8 mouse cellular contexts compared by ENCODE assay signal in the genomic region with DNA sequence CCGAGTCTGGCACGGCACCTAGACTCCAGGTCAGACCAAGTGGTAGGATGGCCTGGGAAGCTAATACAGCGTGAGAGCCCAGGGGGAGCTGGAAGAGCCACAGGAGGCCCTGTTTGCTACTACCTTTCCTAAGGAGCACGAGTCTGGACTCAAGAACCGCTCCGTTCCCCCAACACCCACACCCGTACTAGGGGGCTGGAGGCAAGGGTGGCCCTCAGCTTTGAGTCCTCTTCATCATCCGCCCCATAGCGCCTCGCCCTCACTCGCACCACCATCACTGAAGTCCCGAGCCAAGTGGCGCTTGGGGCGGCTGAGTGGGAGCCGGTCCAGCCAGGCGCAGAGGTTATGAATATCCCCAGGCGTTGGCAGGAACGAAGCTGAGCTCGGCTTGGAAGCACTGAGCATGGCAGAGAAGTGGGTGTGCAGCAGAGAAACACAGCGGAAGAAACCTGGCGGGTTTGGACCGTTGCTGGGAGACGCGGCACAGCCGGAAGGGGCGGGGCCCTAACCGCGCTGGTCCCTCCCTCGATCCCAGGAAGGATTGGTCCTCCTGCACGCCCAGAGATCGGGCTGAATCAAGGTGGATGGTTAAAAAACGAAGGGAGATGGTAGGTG. TPM values are rescaled to one million over a fixed set of nuclear protein-coding genes. Genes with fewer than 3 reads are reported as not detected.
A peak's percentile ranks its signal among the peaks of the same experiment; 100 is the strongest.
DNase-seq lines count a peak whose midpoint lies in the region; ATAC-seq lines count a peak whose summit lies in the region.

A gene (minus strand): TSS at position 478 of the 615 bp plus-strand sequence.

- H3K27ac ChIP-seq in embryonic facial prominence, embryonic 10.5 days (replicated peaks) = peak within 1 kb of the TSS; percentile 82
- no peak within 1 kb of the TSS for H3K27ac ChIP-seq in intestine, embryonic 15.5 days

- H3K4me2 ChIP-seq in intestine, embryonic 15.5 days (replicated peaks) = peak within 1 kb of the TSS; percentile 93

- WGBS in embryonic facial prominence, embryonic 10.5 days = 5% methylated on average over 32 of the region's 32 CpGs
- WGBS in intestine, embryonic 15.5 days = 5% methylated on average over 32 of the region's 32 CpGs

- peak; percentile 93 for DNase-seq in adrenal gland, postnatal 10 days
- peak; percentile 90 for DNase-seq in embryonic facial prominence, embryonic 10.5 days (ENCODE audit: low spot score)
- DNase-seq in gastrocnemius, postnatal 4 days (ENCODE audit: low spot score in 2 of 2) = peak; percentile 50 to 76
- DNase-seq in left cerebral cortex, postnatal 10 days (ENCODE audit: extremely low spot score in 1 of 2, low spot score in 2 of 2) = peak; percentile 87 to 91
- DNase-seq in right cerebral cortex, postnatal 10 days (ENCODE audit: low spot score in 2 of 2) = peak; percentile 94 to 95
- peak; percentile 50 for DNase-seq in urinary bladder, postnatal 10 days (ENCODE audit: low spot score)

- H3K36me3 ChIP-seq in embryonic facial prominence, embryonic 10.5 days (replicated peaks) = no peaks in the 10 kb centered on the region
- no peaks in the 10 kb centered on the region for H3K36me3 ChIP-seq in intestine, embryonic 15.5 days
- H3K36me3 ChIP-seq in megakaryocyte, embryonic 14.5 days (replicated peaks; ENCODE audit: low read length) = peaks cover 6% of the 10 kb centered on the region

- H3K9ac ChIP-seq in intestine, embryonic 15.5 days = peak within 1 kb of the TSS; percentile 36; the same call in 1 of the 2 replicates

- ATAC-seq in intestine, embryonic 15.5 days = peak; percentile 95

- H3K4me1 ChIP-seq in embryonic facial prominence, embryonic 10.5 days = peaks cover 19% of the 10 kb centered on the region
- peaks cover 8% of the 10 kb centered on the region for H3K4me1 ChIP-seq in intestine, embryonic 15.5 days (replicated peaks)
- H3K4me1 ChIP-seq in megakaryocyte, embryonic 14.5 days = peaks cover 85% of the 10 kb centered on the region

- H3K27me3 ChIP-seq in embryonic facial prominence, embryonic 10.5 days (replicated peaks; ENCODE audit: low read depth, poor library complexity, severe bottlenecking) = peaks cover 7% of the 10 kb centered on the region
- no peaks in the 10 kb centered on the region for H3K27me3 ChIP-seq in intestine, embryonic 15.5 days (replicated peaks)
- peaks cover 21% of the 10 kb centered on the region for H3K27me3 ChIP-seq in megakaryocyte, embryonic 14.5 days (replicated peaks)

- intact Hi-C loops in left cerebral cortex, postnatal 10 days (cut with DNase I) = no loop called here

- H3K9me3 ChIP-seq in embryonic facial prominence, embryonic 10.5 days = no peaks in the 10 kb centered on the region
- H3K9me3 ChIP-seq in intestine, embryonic 15.5 days = no peaks in the 10 kb centered on the region
- no peaks in the 10 kb centered on the region for H3K9me3 ChIP-seq in megakaryocyte, embryonic 14.5 days

- peak within 1 kb of the TSS; percentile 78 for H3K4me3 ChIP-seq in embryonic facial prominence, embryonic 10.5 days
- peak within 1 kb of the TSS; percentile 56 for H3K4me3 ChIP-seq in intestine, embryonic 15.5 days (replicated peaks)
- H3K4me3 ChIP-seq in megakaryocyte, embryonic 14.5 days (replicated peaks) = peak within 1 kb of the TSS; percentile 85

RNA-seq across cellular contexts. Expression of the gene that starts here (rescaled TPM):
- total RNA-seq in adrenal gland, postnatal 10 days (2021) = under 1 TPM in 1 of 2 experiments, not detected in 1; 0.39 TPM
- 0.92 and 1.3 TPM in 2 replicates for polyA plus RNA-seq in embryonic facial prominence, embryonic 10.5 days (2016; fragmentation: Nextera tagmentation; extraction: Ambion mirVana)
- not detected for total RNA-seq in gastrocnemius, postnatal 4 days (2021)
- polyA plus RNA-seq in intestine, embryonic 15.5 days (2015; fragmentation: Nextera tagmentation; extraction: Ambion mirVana) = 0.15 and 0.24 TPM in 2 replicates
- total RNA-seq in left cerebral cortex, postnatal 10 days (2021) = under 1 TPM; 0.39 to 0.55 TPM
- polyA plus RNA-seq in megakaryocyte, embryonic 14.5 days (2012; ENCODE audit: insufficient read depth, low replicate concordance) = 0.31 TPM in 1 of 2 replicates, not detected in the other

Comparison
In these comparisons a context has a peak if more than half of its experiments do, and no peak if none do; other contexts are left out.
1. Peak in DNase-seq in adrenal gland, postnatal 10 days; RNA of the gene not detected or under 1 TPM.
2. Peak in DNase-seq in gastrocnemius, postnatal 4 days; RNA of the gene not detected or under 1 TPM.
3. Peak in ATAC-seq, H3K4me3 ChIP-seq, H3K9ac ChIP-seq and H3K4me2 ChIP-seq in intestine, embryonic 15.5 days; RNA of the gene not detected or under 1 TPM.
4. Peak in DNase-seq in left cerebral cortex, postnatal 10 days; RNA of the gene not detected or under 1 TPM.